Mouse (Mus musculus) megakaryocyte, embryonic 14.5 days (primary cell): ENCODE data around the gene Fam169a.
"Not testable (repeated sequence)": the region's sequence is repeated elsewhere in the genome, so short reads cannot be mapped to it uniquely, and the experiment has no call there.

ENCODE experiments used
- FLI1 ChIP-seq: IDR thresholded peaks from 2 replicates; pipeline ENCODE4 v1.6.1; 2012; ENCODE audit warnings: low read length, inconsistent platforms, mixed read lengths
- GATA1 ChIP-seq: IDR thresholded peaks from 3 replicates; pipeline ENCODE4 v1.6.1; 2012; ENCODE audit warnings: mixed read lengths, low read length, inconsistent platforms, borderline replicate concordance

- TF ChIP-seq FLI1, GATA1: not testable (repeated sequence)
Measured at GRCm38 (mm10) chr13:97064844-97065621, 2.1 kb upstream of the Fam169a start.
